In the genomic region with DNA sequence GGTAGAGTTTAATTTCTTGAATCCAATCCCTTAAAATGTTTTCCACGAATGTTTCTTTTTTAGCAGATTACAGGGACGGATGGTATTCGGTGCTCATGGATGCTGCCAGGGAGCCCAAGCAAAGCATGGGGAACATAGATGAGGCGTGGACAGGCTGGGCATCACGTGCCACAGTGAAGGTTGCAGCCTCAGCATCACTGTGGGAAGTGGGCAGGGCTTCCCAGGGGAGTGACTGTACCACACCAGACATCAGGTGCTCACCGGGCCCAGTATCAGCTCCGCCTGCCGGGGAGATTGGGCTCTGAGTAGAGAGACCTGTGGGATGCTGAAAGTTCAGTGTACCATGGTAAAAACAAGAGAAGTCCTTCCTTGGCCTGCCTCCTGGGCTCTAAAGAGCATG, we compare ENCODE assay signal across 32 mouse cellular contexts. TPM values are rescaled to one million over a fixed set of nuclear protein-coding genes. Genes with fewer than 3 reads are reported as not detected.
DNase-seq lines count a peak whose midpoint lies in the region; ATAC-seq and TF ChIP-seq lines count a peak whose summit lies in the region.
"Had no signal": no experiment of that assay in that cellular context is flagged by ENCODE, and none has a peak within 500 bp of the region (broad histone marks: within the 10 kb centered on the region; RNA-seq: fewer than 3 reads in every experiment).

No protein-coding gene starts in this region.

- H3K27me3 ChIP-seq in kidney, adult 2 months (replicated peaks; ENCODE audit: control insufficient read depth, insufficient read depth, low read length) = no peaks in the 10 kb centered on the region
- H3K27me3 ChIP-seq in kidney, embryonic 14.5 days (ENCODE audit: control insufficient read depth, insufficient read depth, low read length) = no peaks in the 10 kb centered on the region
- no peaks in the 10 kb centered on the region for H3K27me3 ChIP-seq in neural tube, embryonic 13.5 days
- H3K27me3 ChIP-seq in neural tube, embryonic 15.5 days (replicated peaks) = no peaks in the 10 kb centered on the region
- H3K27me3 ChIP-seq: hindbrain, embryonic 12.5 days; limb, embryonic 15.5 days had no signal

- TF ChIP-seq CTCF in kidney, adult 2 months (conservative IDR thresholded peaks at IDR 0.05; ENCODE audit: insufficient read depth, insufficient read length, low read depth, low read length) = no peak

- no peaks in the 10 kb centered on the region for H3K36me3 ChIP-seq in kidney, adult 2 months (ENCODE audit: control insufficient read depth, insufficient read depth, low read length)
- H3K36me3 ChIP-seq in kidney, embryonic 14.5 days (ENCODE audit: control insufficient read depth, insufficient read depth, low read length) = no peaks in the 10 kb centered on the region
- no peaks in the 10 kb centered on the region for H3K36me3 ChIP-seq in neural tube, embryonic 13.5 days
- H3K36me3 ChIP-seq in neural tube, embryonic 15.5 days = no peaks in the 10 kb centered on the region
- H3K36me3 ChIP-seq: hindbrain, embryonic 12.5 days; intestine, embryonic 15.5 days; kidney, embryonic 15.5 days; limb, embryonic 10.5 days; limb, embryonic 15.5 days had no signal

- H3K9ac ChIP-seq in kidney, embryonic 14.5 days (ENCODE audit: low read depth, low read length) = no peak overlapping the region
- 0 out of 2 replicates have a peak overlapping the region, but pooled peaks have one; percentile 38 for H3K9ac ChIP-seq in neural tube, embryonic 13.5 days
- H3K9ac ChIP-seq in neural tube, embryonic 15.5 days (replicated peaks) = no peak overlapping the region
- H3K9ac ChIP-seq: forebrain, postnatal 0 days; hindbrain, embryonic 12.5 days; intestine, embryonic 15.5 days; kidney, embryonic 15.5 days; limb, embryonic 15.5 days; liver, embryonic 14.5 days; lung, embryonic 14.5 days had no signal

- H3K9me3 ChIP-seq in kidney, embryonic 14.5 days (ENCODE audit: control insufficient read depth, low read length) = no peaks in the 10 kb centered on the region
- H3K9me3 ChIP-seq in neural tube, embryonic 13.5 days = no peaks in the 10 kb centered on the region
- H3K9me3 ChIP-seq in neural tube, embryonic 15.5 days (replicated peaks) = no peaks in the 10 kb centered on the region
- H3K9me3 ChIP-seq: hindbrain, embryonic 12.5 days; intestine, embryonic 15.5 days; kidney, embryonic 15.5 days; limb, embryonic 10.5 days; limb, embryonic 15.5 days had no signal

- no peak for ATAC-seq in kidney, embryonic 14.5 days (ENCODE audit: low FRiP score, low TSS enrichment)
- no peak for ATAC-seq in neural tube, embryonic 13.5 days (ENCODE audit: low read depth)
- no peak for ATAC-seq in neural tube, embryonic 15.5 days (ENCODE audit: low FRiP score)
- ATAC-seq: forebrain, postnatal 0 days; hindbrain, postnatal 0 days had no signal

- peak; percentile 27 for DNase-seq in kidney, adult 2 months
- peak; percentile 42 for DNase-seq in ZHBTc4 (ENCODE audit: low read depth, low spot score)
- DNase-seq in layer of hippocampus, postnatal 36 days = no peak
- DNase-seq in cerebellum, adult 18-20 months = no peak
- DNase-seq: adrenal gland, adult 2 months; adrenal gland, postnatal 36 days; cerebellum, adult 2 months; cerebellum, postnatal 14 days; forebrain, postnatal 0 days; gastrocnemius, postnatal 10 days; heart, postnatal 36 days; kidney, postnatal 4 days; lung, postnatal 14 days; right cerebral cortex, adult 18-20 months; spleen, adult 18-20 months; thymus, adult 18-20 months; thymus, postnatal 25 days had no signal

- peaks cover 5% of the 10 kb centered on the region; the same call in 1 of the 2 replicates for H3K4me1 ChIP-seq in kidney, adult 2 months (ENCODE audit: control insufficient read depth, insufficient read depth, low read length)
- peaks cover 6% of the 10 kb centered on the region; the same call in 1 of the 2 replicates for H3K4me1 ChIP-seq in kidney, embryonic 14.5 days (ENCODE audit: control insufficient read depth, insufficient read depth, low read length)
- peaks cover 13% of the 10 kb centered on the region for H3K4me1 ChIP-seq in neural tube, embryonic 13.5 days (replicated peaks)
- peaks cover 9% of the 10 kb centered on the region for H3K4me1 ChIP-seq in neural tube, embryonic 15.5 days

- 80% methylated on average over 8 of the region's 8 CpGs for WGBS in kidney, adult 2 months
- WGBS in kidney, embryonic 14.5 days = 83% methylated on average over 8 of the region's 8 CpGs
- WGBS in neural tube, embryonic 13.5 days = 87% methylated on average over 8 of the region's 8 CpGs
- 79% methylated on average over 8 of the region's 8 CpGs for WGBS in neural tube, embryonic 15.5 days

- H3K27ac ChIP-seq in kidney, adult 2 months (ENCODE audit: insufficient read depth, low read depth, low read length) = no peak overlapping the region
- H3K27ac ChIP-seq in kidney, embryonic 14.5 days (ENCODE audit: low read depth, low read length) = no peak overlapping the region
- no peak overlapping the region for H3K27ac ChIP-seq in neural tube, embryonic 13.5 days (replicated peaks)
- no peak overlapping the region for H3K27ac ChIP-seq in neural tube, embryonic 15.5 days (replicated peaks)
- H3K27ac ChIP-seq: hindbrain, embryonic 12.5 days; hindbrain, postnatal 0 days; intestine, embryonic 15.5 days; kidney, embryonic 15.5 days; limb, embryonic 15.5 days; liver, embryonic 14.5 days; stomach, postnatal 0 days had no signal

- H3K4me2 ChIP-seq in kidney, embryonic 14.5 days (replicated peaks; ENCODE audit: low read depth, low read length) = no peak overlapping the region
- H3K4me2 ChIP-seq in neural tube, embryonic 13.5 days = no peak overlapping the region
- H3K4me2 ChIP-seq in neural tube, embryonic 15.5 days = no peak overlapping the region
- H3K4me2 ChIP-seq: heart, embryonic 11.5 days; hindbrain, embryonic 12.5 days; intestine, embryonic 15.5 days; kidney, embryonic 15.5 days; limb, embryonic 15.5 days; lung, embryonic 14.5 days; midbrain, embryonic 11.5 days had no signal

- TF ChIP-seq POLR2A in kidney, adult 2 months (IDR thresholded peaks at IDR 0.05; ENCODE audit: low read depth, low read length) = no peak

- H3K4me3 ChIP-seq in kidney, adult 2 months (ENCODE audit: insufficient read depth, low read depth, low read length) = no peak overlapping the region
- no peak overlapping the region for H3K4me3 ChIP-seq in kidney, embryonic 14.5 days (ENCODE audit: low read length)
- H3K4me3 ChIP-seq in neural tube, embryonic 13.5 days = no peak overlapping the region
- H3K4me3 ChIP-seq in neural tube, embryonic 15.5 days (replicated peaks) = no peak overlapping the region
- H3K4me3 ChIP-seq: hindbrain, embryonic 12.5 days; intestine, embryonic 15.5 days; kidney, embryonic 15.5 days; limb, embryonic 10.5 days; limb, embryonic 15.5 days had no signal

RNA-seq across cellular contexts. Expression of gene Tmem106c, which starts 9.3 kb away (rescaled TPM):
- polyA plus RNA-seq in kidney, adult 2 months (2012; rRNA removed) = 69.4 and 74.9 TPM in 2 replicates
- 40.9 and 44.9 TPM in 2 replicates for polyA plus RNA-seq in kidney, embryonic 14.5 days (2014; fragmentation: Nextera tagmentation; extraction: Ambion mirVana)
- polyA plus RNA-seq in neural tube, embryonic 13.5 days (2015; fragmentation: Nextera tagmentation; extraction: Ambion mirVana) = 45.0 and 49.3 TPM in 2 replicates
- 48.0 and 48.6 TPM in 2 replicates for polyA plus RNA-seq in neural tube, embryonic 15.5 days (2015; fragmentation: Nextera tagmentation; extraction: Ambion mirVana)
- total RNA-seq in layer of hippocampus, postnatal 36 days (2021) = 10 to 100 TPM; 29.1 to 30.4 TPM

RNA-seq across cellular contexts. Expression of gene Vdr, which starts 44.2 kb away (rescaled TPM):
- polyA plus RNA-seq in kidney, adult 2 months (2012; rRNA removed) = 96.6 and 114 TPM in 2 replicates
- polyA plus RNA-seq in kidney, embryonic 14.5 days (2014; fragmentation: Nextera tagmentation; extraction: Ambion mirVana) = 1.4 and 2.8 TPM in 2 replicates
- polyA plus RNA-seq in neural tube, embryonic 13.5 days (2015; fragmentation: Nextera tagmentation; extraction: Ambion mirVana) = 0.07 TPM in 1 of 2 replicates, not detected in the other
- 0.17 and 0.63 TPM in 2 replicates for polyA plus RNA-seq in neural tube, embryonic 15.5 days (2015; fragmentation: Nextera tagmentation; extraction: Ambion mirVana)
- total RNA-seq in layer of hippocampus, postnatal 36 days (2021) = under 1 TPM; 0.30 to 0.37 TPM

RNA-seq across cellular contexts. Expression of gene Col2a1, which starts 49.8 kb away (rescaled TPM):
- 0.01 TPM in 1 of 2 replicates, not detected in the other for polyA plus RNA-seq in kidney, adult 2 months (2012; rRNA removed)
- polyA plus RNA-seq in kidney, embryonic 14.5 days (2014; fragmentation: Nextera tagmentation; extraction: Ambion mirVana) = 13.8 and 23.9 TPM in 2 replicates
- 67.1 and 89.2 TPM in 2 replicates for polyA plus RNA-seq in neural tube, embryonic 13.5 days (2015; fragmentation: Nextera tagmentation; extraction: Ambion mirVana)
- 33.8 and 62.9 TPM in 2 replicates for polyA plus RNA-seq in neural tube, embryonic 15.5 days (2015; fragmentation: Nextera tagmentation; extraction: Ambion mirVana)
- total RNA-seq in layer of hippocampus, postnatal 36 days (2021) = under 1 TPM; 0.47 to 0.48 TPM
- total RNA-seq: adrenal gland, adult 2 months; adrenal gland, postnatal 36 days; granulocyte monocyte progenitor cell, adult 5-6 weeks had no signal

Comparison
In these comparisons a context has a peak if more than half of its experiments do, and no peak if none do; other contexts are left out.
1. RNA of gene Vdr, which starts 44.2 kb away (polyA plus RNA-seq): 96.6 to 114 TPM in kidney, adult 2 months; 1.4 to 2.8 TPM in kidney, embryonic 14.5 days, 0.17 to 0.63 TPM in neural tube, embryonic 15.5 days and 0.07 TPM in neural tube, embryonic 13.5 days; every median in the first group is over 10 times any median in the second.
2. RNA of gene Col2a1, which starts 49.8 kb away (polyA plus RNA-seq): 67.1 to 89.2 TPM in neural tube, embryonic 13.5 days, 33.8 to 62.9 TPM in neural tube, embryonic 15.5 days and 13.8 to 23.9 TPM in kidney, embryonic 14.5 days; 0.01 TPM in kidney, adult 2 months; every median in the first group is over 10 times any median in the second.
3. DNase-seq: peak in kidney, adult 2 months (single experiment) and ZHBTc4 (single experiment); none in layer of hippocampus, postnatal 36 days (0 of 2) and cerebellum, adult 18-20 months (0 of 2).